Mouse (Mus musculus): ENCODE results near the gene Vmn1r5. TPM values are rescaled to one million over a fixed set of nuclear protein-coding genes. Genes with fewer than 3 reads are reported as not detected.
"Not testable (repeated sequence)": the region's sequence is repeated elsewhere in the genome, so short reads cannot be mapped to it uniquely, and the experiment has no call there.

Gene Vmn1r5
- not detected for polyA plus RNA-seq (2017; shearing (Covaris generic))

- no peak for ATAC-seq
Measured at GRCm38 (mm10) chr6:56969973-56970372, at the start of gene Vmn1r5. Vmn1r5 (plus strand) TSS chr6:56970273.

- ATAC-seq, result peak; percentile 6
Measured at GRCm38 (mm10) chr6:56923331-56923725, 46.7 kb upstream of the Vmn1r5 start.

- peak; percentile 91 for ATAC-seq
Measured at GRCm38 (mm10) chr6:56923726-56924707, 46.1 kb upstream of the Vmn1r5 start, which contains the start of the genes Nt5c3 and Vmn1r4. Nt5c3 (minus strand) TSS chr6:56923932. Vmn1r4 (plus strand) TSS chr6:56924015.

- peak; percentile 45 for ATAC-seq
Measured at GRCm38 (mm10) chr6:56931648-56932415, 38.2 kb upstream of the Vmn1r5 start.

GRCm38 (mm10) chr6:56932464-56932863, 37.6 kb upstream of the Vmn1r5 start:
- peak; percentile 74 for ATAC-seq

GRCm38 (mm10) chr6:56934366-56934765, 35.7 kb upstream of the Vmn1r5 start:
- ATAC-seq, result no peak

- ATAC-seq, result no peak
Measured at GRCm38 (mm10) chr6:56956436-56956835, 13.6 kb upstream of the Vmn1r5 start.

GRCm38 (mm10) chr6:56996943-56997342, 26.9 kb downstream of the Vmn1r5 start, which contains the start of gene Vmn1r6:
Vmn1r6 (plus strand) TSS chr6:56997243.
- no peak for ATAC-seq

GRCm38 (mm10) chr6:57025224-57025623, 55.2 kb downstream of the Vmn1r5 start, which contains the start of gene Vmn1r7:
Vmn1r7 (minus strand) TSS chr6:57025324.
- not testable (repeated sequence) for ATAC-seq

GRCm38 (mm10) chr6:57031984-57032383, 61.9 kb downstream of the Vmn1r5 start, which contains the start of gene Vmn1r8:
Vmn1r8 (plus strand) TSS chr6:57032284.
- ATAC-seq, result no peak

- no peak for ATAC-seq
Measured at GRCm38 (mm10) chr6:57034674-57035073, 64.6 kb downstream of the Vmn1r5 start.

Other genes with a start within 250 kb of the Vmn1r5 start
- gene Kbtbd2, start 172.5 kb upstream of the Vmn1r5 start, polyA plus RNA-seq (2017; shearing (Covaris generic)), result 10 to 100 TPM; 22.9 to 27.2 TPM
- not detected for gene Fkbp9, start 138.2 kb upstream of the Vmn1r5 start, polyA plus RNA-seq (2017; shearing (Covaris generic))
- gene Nt5c3, start 46.3 kb upstream of the Vmn1r5 start, polyA plus RNA-seq (2017; shearing (Covaris generic)), result 10 to 100 TPM; 57.3 to 63.7 TPM
- gene Vmn1r4, start 46.3 kb upstream of the Vmn1r5 start, polyA plus RNA-seq (2017; shearing (Covaris generic)), result under 1 TPM in 1 of 2 experiments, not detected in 1; 0.16 TPM
- gene Vmn1r6, start 27.0 kb downstream of the Vmn1r5 start, polyA plus RNA-seq (2017; shearing (Covaris generic)), result not detected
- gene Vmn1r7, start 55.1 kb downstream of the Vmn1r5 start, polyA plus RNA-seq (2017; shearing (Covaris generic)), result not detected
- gene Vmn1r8, start 62.0 kb downstream of the Vmn1r5 start, polyA plus RNA-seq (2017; shearing (Covaris generic)), result not detected
- not detected for gene Vmn1r9, start 96.5 kb downstream of the Vmn1r5 start, polyA plus RNA-seq (2017; shearing (Covaris generic))
- not detected for gene Vmn1r10, start 139.2 kb downstream of the Vmn1r5 start, polyA plus RNA-seq (2017; shearing (Covaris generic))
- gene Vmn1r11, start 163.2 kb downstream of the Vmn1r5 start, polyA plus RNA-seq (2017; shearing (Covaris generic)), result not detected
- not detected for gene Vmn1r12, start 186.6 kb downstream of the Vmn1r5 start, polyA plus RNA-seq (2017; shearing (Covaris generic))
- gene Vmn1r13, start 233.0 kb downstream of the Vmn1r5 start, polyA plus RNA-seq (2017; shearing (Covaris generic)), result 1 to 10 TPM in 1 of 2 experiments, not detected in 1; 1.5 TPM